In the genomic region with DNA sequence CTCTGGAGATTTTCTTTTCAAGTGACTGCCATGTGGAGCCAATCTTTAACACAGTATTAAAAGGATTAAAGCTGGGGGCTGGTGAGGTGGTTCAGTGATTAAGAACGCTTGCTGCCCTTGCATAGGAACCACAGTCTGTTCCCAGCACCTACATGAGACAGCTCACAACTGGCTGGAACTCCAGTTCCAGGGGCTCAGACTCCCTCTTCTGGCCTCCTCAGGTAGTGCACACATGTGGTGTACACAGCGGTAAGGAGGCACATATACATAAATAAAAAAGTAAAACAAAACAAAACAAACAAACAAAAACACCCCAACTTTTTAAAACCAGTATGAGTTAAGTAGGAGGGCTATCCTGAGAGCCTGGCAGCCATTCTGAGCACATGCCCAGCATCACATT, we compare ENCODE assay signal across 23 mouse cellular contexts. TPM values are rescaled to one million over a fixed set of nuclear protein-coding genes. Genes with fewer than 3 reads are reported as not detected.
DNase-seq lines count a peak whose midpoint lies in the region; ATAC-seq and TF ChIP-seq lines count a peak whose summit lies in the region.
"Had no signal": no experiment of that assay in that cellular context is flagged by ENCODE, and none has a peak within 500 bp of the region (broad histone marks: within the 10 kb centered on the region; RNA-seq: fewer than 3 reads in every experiment).

No protein-coding gene starts in this region.

- DNase-seq in heart, adult 2 months, result no peak
- no peak for DNase-seq in heart, postnatal 10 days
- no peak for DNase-seq in midbrain, postnatal 0 days (ENCODE audit: low spot score)
- DNase-seq in ZHBTc4 (ENCODE audit: low read depth, low spot score), result peak; percentile 50
- DNase-seq in spleen, adult 18-20 months, result no peak
- no peak for DNase-seq in frontal cortex, postnatal 25 days (ENCODE audit: low spot score in 2 of 2)
- DNase-seq: adrenal gland, postnatal 25 days; B cell, adult 2 months; cerebellum, adult 11-12 months; cerebellum, postnatal 14 days; kidney, adult 18-20 months; kidney, postnatal 14 days; lung, adult 18-20 months; thymus, adult 18-20 months had no signal

- 94% methylated on average over 2 of the region's 2 CpGs for WGBS in heart, adult 2 months
- 64% methylated on average over 2 of the region's 2 CpGs for WGBS in midbrain, postnatal 0 days
- 73% methylated on average over 2 of the region's 2 CpGs for WGBS in midbrain, embryonic 13.5 days

- H3K9ac ChIP-seq in heart, adult 2 months (ENCODE audit: low read depth, low read length), result no peak overlapping the region
- H3K9ac ChIP-seq in midbrain, postnatal 0 days (replicated peaks; ENCODE audit: low read length, poor library complexity, severe bottlenecking), result no peak overlapping the region
- H3K9ac ChIP-seq in midbrain, embryonic 13.5 days (replicated peaks), result no peak overlapping the region
- H3K9ac ChIP-seq: heart, embryonic 12.5 days; hindbrain, embryonic 15.5 days had no signal

- ATAC-seq in midbrain, postnatal 0 days (ENCODE audit: low FRiP score), result no peak
- no peak for ATAC-seq in midbrain, embryonic 13.5 days
- ATAC-seq: midbrain, embryonic 16.5 days had no signal

- H3K4me1 ChIP-seq in heart, adult 2 months (ENCODE audit: control insufficient read depth, insufficient read depth, low read length), result no peaks in the 10 kb centered on the region
- H3K4me1 ChIP-seq in midbrain, postnatal 0 days (ENCODE audit: insufficient read depth, low read length), result no peaks in the 10 kb centered on the region
- no peaks in the 10 kb centered on the region for H3K4me1 ChIP-seq in midbrain, embryonic 13.5 days (replicated peaks)
- H3K4me1 ChIP-seq: forebrain, embryonic 10.5 days; hindbrain, embryonic 15.5 days; limb, embryonic 10.5 days had no signal

- no peak overlapping the region for H3K4me2 ChIP-seq in midbrain, postnatal 0 days (ENCODE audit: low read depth, low read length, poor library complexity, severe bottlenecking)
- H3K4me2 ChIP-seq in midbrain, embryonic 13.5 days (replicated peaks), result no peak overlapping the region
- H3K4me2 ChIP-seq: heart, embryonic 12.5 days; hindbrain, embryonic 15.5 days had no signal

- TF ChIP-seq EP300 in heart, adult 2 months (IDR thresholded peaks at IDR 0.05; ENCODE audit: insufficient read depth, low read depth, low read length), result no peak

- no peaks in the 10 kb centered on the region for H3K27me3 ChIP-seq in heart, adult 2 months (ENCODE audit: control insufficient read depth, insufficient read depth, low read length)
- H3K27me3 ChIP-seq in midbrain, postnatal 0 days (ENCODE audit: insufficient read depth, low read length), result no peaks in the 10 kb centered on the region
- no peaks in the 10 kb centered on the region for H3K27me3 ChIP-seq in midbrain, embryonic 13.5 days
- H3K27me3 ChIP-seq: heart, embryonic 12.5 days; hindbrain, embryonic 15.5 days had no signal

- no peaks in the 10 kb centered on the region for H3K36me3 ChIP-seq in heart, adult 2 months (ENCODE audit: control insufficient read depth, insufficient read depth, low read length)
- H3K36me3 ChIP-seq in midbrain, postnatal 0 days (ENCODE audit: insufficient read depth, low read length), result no peaks in the 10 kb centered on the region
- H3K36me3 ChIP-seq in midbrain, embryonic 13.5 days, result no peaks in the 10 kb centered on the region
- H3K36me3 ChIP-seq: forebrain, embryonic 10.5 days; heart, embryonic 12.5 days; hindbrain, embryonic 15.5 days; limb, embryonic 10.5 days had no signal

- intact Hi-C loops in heart, adult 2 months (cut with DNase I), result no loop called here
- intact Hi-C loops in heart, postnatal 10 days (cut with DNase I), result no loop called here

- H3K27ac ChIP-seq in heart, adult 2 months, result no peak overlapping the region
- no peak overlapping the region for H3K27ac ChIP-seq in midbrain, postnatal 0 days (ENCODE audit: low read depth, low read length)
- H3K27ac ChIP-seq in midbrain, embryonic 13.5 days, result no peak overlapping the region
- H3K27ac ChIP-seq: forebrain, embryonic 10.5 days; hindbrain, embryonic 15.5 days; limb, embryonic 10.5 days had no signal

- TF ChIP-seq CTCF in heart, adult 2 months (IDR thresholded peaks at IDR 0.05), result 0 out of 2 replicates have a peak, but pooled peaks have one; percentile 3
- 0 out of 2 replicates have a peak, but pooled peaks have one; percentile 12 for TF ChIP-seq CTCF in midbrain, postnatal 0 days (IDR thresholded peaks at IDR 0.05)

- H3K4me3 ChIP-seq in heart, adult 2 months, result no peak overlapping the region
- no peak overlapping the region for H3K4me3 ChIP-seq in midbrain, postnatal 0 days (ENCODE audit: low read depth, low read length)
- H3K4me3 ChIP-seq in midbrain, embryonic 13.5 days (replicated peaks), result no peak overlapping the region
- H3K4me3 ChIP-seq: forebrain, embryonic 10.5 days; heart, embryonic 12.5 days; hindbrain, embryonic 15.5 days; limb, embryonic 10.5 days had no signal

- no peak for TF ChIP-seq POLR2A in heart, adult 2 months (IDR thresholded peaks at IDR 0.05; ENCODE audit: insufficient read depth, low read depth, low read length)

- H3K79me2 ChIP-seq in heart, adult 2 months (replicated peaks; ENCODE audit: control insufficient read depth, insufficient read depth, low read length), result no peaks in the 10 kb centered on the region

- no peaks in the 10 kb centered on the region for H3K9me3 ChIP-seq in midbrain, postnatal 0 days (ENCODE audit: low read length)
- H3K9me3 ChIP-seq in midbrain, embryonic 13.5 days, result no peaks in the 10 kb centered on the region
- H3K9me3 ChIP-seq: heart, embryonic 12.5 days; hindbrain, embryonic 15.5 days had no signal

RNA-seq across cellular contexts. Expression of a gene that starts 36.0 kb away (rescaled TPM):
- total RNA-seq in heart, adult 2 months (2021), result 1 to 10 TPM; 1.6 to 1.7 TPM
- polyA plus RNA-seq in heart, adult 2 months (2012; rRNA removed), result 1.1 and 1.4 TPM in 2 replicates
- total RNA-seq in heart, postnatal 10 days (2021), result 1 to 10 TPM; 6.4 to 8.1 TPM
- total RNA-seq in midbrain, postnatal 0 days (2014; rRNA removed), result 1.8 and 2.6 TPM in 2 replicates
- 0.59 and 0.67 TPM in 2 replicates for polyA plus RNA-seq in midbrain, postnatal 0 days (2015; fragmentation: Nextera tagmentation; extraction: Ambion mirVana)
- polyA plus RNA-seq in midbrain, embryonic 13.5 days (2015; fragmentation: Nextera tagmentation; extraction: Ambion mirVana), result 0.13 and 0.23 TPM in 2 replicates
- total RNA-seq: liver, adult 2 months; megakaryocyte-erythroid progenitor cell, adult 5-6 weeks; neutrophil, adult 5-6 weeks had no signal
